Mouse (Mus musculus) E14TG2a.4 (cell line): ENCODE results near the gene Bptf.

Experiments used
- CTCF ChIP-seq: conservative IDR thresholded peaks from 2 replicates; pipeline ENCODE4 v1.5.1; 2014; ENCODE audit warnings: low read length
- NANOG ChIP-seq: IDR thresholded peaks from 2 replicates; pipeline ENCODE4 v1.6.1; 2014; ENCODE audit warnings: borderline replicate concordance, low read length, mixed read lengths
- POU5F1 ChIP-seq: IDR thresholded peaks from 2 replicates; pipeline ENCODE4 v1.6.1; 2014; ENCODE audit warnings: low read length, borderline replicate concordance

GRCm38 (mm10) chr11:107060941-107061340 is 71.0 kb downstream of the Bptf start:
- TF ChIP-seq CTCF (no peak), POU5F1 (no peak), NANOG (no peak)
